16 mouse cellular contexts compared by ENCODE assay signal in the genomic region with DNA sequence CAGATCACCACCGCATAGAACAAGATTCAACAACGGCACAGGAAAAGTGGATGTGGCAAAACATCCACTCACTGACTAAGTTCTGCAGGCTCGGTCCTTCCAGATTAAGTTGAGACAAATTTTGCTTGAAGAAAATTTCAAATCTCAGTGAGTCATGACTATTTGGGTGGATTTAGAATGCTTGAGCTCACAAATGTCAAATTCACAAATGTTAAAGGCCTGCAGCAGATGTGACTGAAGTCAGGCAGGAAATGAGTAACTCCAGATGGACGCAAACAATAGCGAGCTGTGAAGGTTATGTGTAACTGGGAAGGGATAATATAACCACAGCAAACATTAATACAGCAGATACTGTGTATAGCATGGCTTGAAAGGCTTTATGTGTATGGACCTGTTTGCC.
DNase-seq lines count a peak whose midpoint lies in the region; ATAC-seq and TF ChIP-seq lines count a peak whose summit lies in the region.
"Had no signal": no experiment of that assay in that cellular context is flagged by ENCODE, and none has a peak within 500 bp of the region (broad histone marks: within the 10 kb centered on the region; RNA-seq: fewer than 3 reads in every experiment).

No protein-coding gene starts in this region.

- ATAC-seq in lung, embryonic 15.5 days (ENCODE audit: borderline replicate concordance, extremely low read depth, low FRiP score, low TSS enrichment) = no peak
- ATAC-seq in stomach, postnatal 0 days (ENCODE audit: low FRiP score, low TSS enrichment) = no peak
- ATAC-seq: forebrain, embryonic 13.5 days; midbrain, embryonic 16.5 days had no signal

- H3K27me3 ChIP-seq in heart, adult 2 months (ENCODE audit: control insufficient read depth, insufficient read depth, low read length) = no peaks in the 10 kb centered on the region
- no peaks in the 10 kb centered on the region for H3K27me3 ChIP-seq in lung, embryonic 15.5 days
- H3K27me3 ChIP-seq in stomach, postnatal 0 days (ENCODE audit: control insufficient read depth, insufficient read depth, low read length) = no peaks in the 10 kb centered on the region
- H3K27me3 ChIP-seq: embryonic facial prominence, embryonic 13.5 days; forebrain, embryonic 13.5 days; limb, embryonic 12.5 days had no signal

- H3K36me3 ChIP-seq in heart, adult 2 months (ENCODE audit: control insufficient read depth, insufficient read depth, low read length) = no peaks in the 10 kb centered on the region; the same call in none of the 2 replicates
- H3K36me3 ChIP-seq in lung, embryonic 15.5 days = no peaks in the 10 kb centered on the region
- H3K36me3 ChIP-seq in stomach, postnatal 0 days (ENCODE audit: control insufficient read depth, insufficient read depth, low read length) = no peaks in the 10 kb centered on the region
- H3K36me3 ChIP-seq: embryonic facial prominence, embryonic 13.5 days; limb, embryonic 12.5 days had no signal

- intact Hi-C loops in heart, adult 2 months (cut with DNase I) = no loop called here
- intact Hi-C loops in heart, postnatal 25 days (cut with DNase I) = no loop called here
- intact Hi-C loops in gastrocnemius, postnatal 14 days (cut with DNase I; ENCODE audit: low total_unique reads) = no loop called here

- H3K27ac ChIP-seq in heart, adult 2 months = peak overlapping the region; percentile 40
- peak overlapping the region; percentile 60 for H3K27ac ChIP-seq in lung, embryonic 15.5 days
- H3K27ac ChIP-seq in embryonic fibroblast, embryonic 13.5 days (ENCODE audit: insufficient read depth, low read length) = peak overlapping the region; percentile 97
- peak overlapping the region; percentile 24; the same call in 1 of the 2 replicates for H3K27ac ChIP-seq in stomach, postnatal 0 days (replicated peaks)
- H3K27ac ChIP-seq: embryonic facial prominence, embryonic 13.5 days; forebrain, embryonic 13.5 days; hindbrain, embryonic 14.5 days; limb, embryonic 12.5 days had no signal

- H3K9me3 ChIP-seq in lung, embryonic 15.5 days = no peaks in the 10 kb centered on the region
- H3K9me3 ChIP-seq in stomach, postnatal 0 days (ENCODE audit: control insufficient read depth, low read length) = no peaks in the 10 kb centered on the region
- H3K9me3 ChIP-seq: embryonic facial prominence, embryonic 13.5 days; forebrain, embryonic 13.5 days; limb, embryonic 12.5 days had no signal

- no peak for TF ChIP-seq CTCF in heart, adult 2 months (IDR thresholded peaks at IDR 0.05)
- no peak for TF ChIP-seq CTCF in embryonic fibroblast, embryonic 13.5 days (IDR thresholded peaks at IDR 0.05; ENCODE audit: borderline replicate concordance, insufficient read depth, low read length)
- TF ChIP-seq CTCF in stomach, postnatal 0 days (IDR thresholded peaks at IDR 0.05; ENCODE audit: low read depth) = no peak

- DNase-seq in heart, adult 2 months = no peak
- no peak for DNase-seq in heart, postnatal 25 days (ENCODE audit: low spot score)
- no peak for DNase-seq in lung, postnatal 10 days
- no peak for DNase-seq in stomach, postnatal 0 days (ENCODE audit: low spot score)
- no peak for DNase-seq in left cerebral cortex, adult 9 months (ENCODE audit: low spot score in 2 of 2)
- no peak for DNase-seq in gastrocnemius, postnatal 14 days
- DNase-seq: cerebellum, postnatal 14 days; gastrocnemius, postnatal 25 days; kidney, adult 9 months had no signal

- no peak for TF ChIP-seq EP300 in heart, adult 2 months (IDR thresholded peaks at IDR 0.05; ENCODE audit: insufficient read depth, low read depth, low read length)
- TF ChIP-seq EP300 in stomach, postnatal 0 days (optimal IDR thresholded peaks at IDR 0.05) = no peak

- TF ChIP-seq POLR2A in heart, adult 2 months (IDR thresholded peaks at IDR 0.05; ENCODE audit: insufficient read depth, low read depth, low read length) = no peak
- no peak for TF ChIP-seq POLR2A in embryonic fibroblast, embryonic 13.5 days (IDR thresholded peaks at IDR 0.05; ENCODE audit: low read depth, low read length)

- H3K4me1 ChIP-seq in heart, adult 2 months (ENCODE audit: control insufficient read depth, insufficient read depth, low read length) = peaks cover 5% of the 10 kb centered on the region
- no peaks in the 10 kb centered on the region for H3K4me1 ChIP-seq in lung, embryonic 15.5 days
- peaks cover 9% of the 10 kb centered on the region for H3K4me1 ChIP-seq in embryonic fibroblast, embryonic 13.5 days (ENCODE audit: control insufficient read depth, insufficient read depth, low read length)
- no peaks in the 10 kb centered on the region for H3K4me1 ChIP-seq in stomach, postnatal 0 days (replicated peaks; ENCODE audit: control insufficient read depth, insufficient read depth)
- H3K4me1 ChIP-seq: embryonic facial prominence, embryonic 13.5 days; forebrain, embryonic 13.5 days; limb, embryonic 12.5 days had no signal

- H3K9ac ChIP-seq in heart, adult 2 months (ENCODE audit: low read depth, low read length) = no peak overlapping the region
- H3K9ac ChIP-seq in lung, embryonic 15.5 days = no peak overlapping the region
- no peak overlapping the region for H3K9ac ChIP-seq in stomach, postnatal 0 days (ENCODE audit: low read length)
- H3K9ac ChIP-seq: embryonic facial prominence, embryonic 13.5 days; forebrain, embryonic 13.5 days; hindbrain, embryonic 14.5 days; limb, embryonic 12.5 days had no signal

- WGBS in heart, adult 2 months = 38% methylated on average over 5 of the region's 5 CpGs
- 70% methylated on average over 5 of the region's 5 CpGs for WGBS in lung, embryonic 15.5 days
- 59% methylated on average over 5 of the region's 5 CpGs for WGBS in stomach, postnatal 0 days

- no peak overlapping the region for H3K4me3 ChIP-seq in heart, adult 2 months
- no peak overlapping the region for H3K4me3 ChIP-seq in lung, embryonic 15.5 days
- H3K4me3 ChIP-seq in embryonic fibroblast, embryonic 13.5 days (ENCODE audit: insufficient read depth, low read length) = no peak overlapping the region
- no peak overlapping the region for H3K4me3 ChIP-seq in stomach, postnatal 0 days (ENCODE audit: low read depth, low read length)
- H3K4me3 ChIP-seq: embryonic facial prominence, embryonic 13.5 days; forebrain, embryonic 13.5 days; limb, embryonic 12.5 days had no signal

- H3K79me2 ChIP-seq in heart, adult 2 months (replicated peaks; ENCODE audit: control insufficient read depth, insufficient read depth, low read length) = no peaks in the 10 kb centered on the region

- H3K4me2 ChIP-seq in lung, embryonic 15.5 days = no peak overlapping the region
- H3K4me2 ChIP-seq in stomach, postnatal 0 days (replicated peaks; ENCODE audit: low read depth) = no peak overlapping the region
- H3K4me2 ChIP-seq: embryonic facial prominence, embryonic 13.5 days; forebrain, embryonic 13.5 days; hindbrain, embryonic 14.5 days; limb, embryonic 12.5 days had no signal

Comparison
In these comparisons a context has a peak if more than half of its experiments do, and no peak if none do; other contexts are left out.
1. H3K27ac ChIP-seq: peak in every context shown above with its lines; median percentile 97 in embryonic fibroblast, embryonic 13.5 days; 60 in lung, embryonic 15.5 days; 40 in heart, adult 2 months; 24 in stomach, postnatal 0 days.